ENCODE assay signal across 30 mouse cellular contexts in the genomic region with DNA sequence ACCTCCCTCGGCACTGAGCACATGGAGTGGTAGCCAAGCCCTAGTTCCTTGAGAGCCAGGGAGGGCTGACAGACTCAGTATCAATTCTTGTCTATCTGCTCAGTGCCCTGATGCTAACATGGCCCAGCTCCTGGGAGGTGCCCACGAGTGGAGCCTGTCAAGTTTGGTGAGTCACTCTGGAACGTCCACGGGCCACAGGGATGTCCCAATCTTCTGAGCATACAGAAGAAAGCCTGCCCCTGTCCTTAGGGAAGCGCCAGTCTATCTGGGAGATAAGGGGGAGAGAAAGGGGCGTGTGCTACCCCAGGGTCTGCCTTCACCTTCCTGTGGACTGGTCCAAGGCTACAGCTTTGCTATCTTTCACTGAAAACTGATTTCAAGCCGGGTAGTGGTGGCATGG. TPM values are rescaled to one million over a fixed set of nuclear protein-coding genes. Genes with fewer than 3 reads are reported as not detected.
DNase-seq lines count a peak whose midpoint lies in the region; ATAC-seq lines count a peak whose summit lies in the region.
"Had no signal": no experiment of that assay in that cellular context is flagged by ENCODE, and none has a peak within 500 bp of the region (broad histone marks: within the 10 kb centered on the region; RNA-seq: fewer than 3 reads in every experiment).

No protein-coding gene starts in this region.

- no peaks in the 10 kb centered on the region for H3K27me3 ChIP-seq in embryonic facial prominence, embryonic 13.5 days
- H3K27me3 ChIP-seq in embryonic facial prominence, embryonic 10.5 days (replicated peaks; ENCODE audit: low read depth, poor library complexity, severe bottlenecking) = no peaks in the 10 kb centered on the region
- no peaks in the 10 kb centered on the region for H3K27me3 ChIP-seq in heart, embryonic 13.5 days (replicated peaks)
- H3K27me3 ChIP-seq in liver, embryonic 13.5 days = no peaks in the 10 kb centered on the region
- H3K27me3 ChIP-seq in liver, embryonic 12.5 days (replicated peaks) = no peaks in the 10 kb centered on the region
- H3K27me3 ChIP-seq in limb, embryonic 13.5 days = no peaks in the 10 kb centered on the region
- H3K27me3 ChIP-seq: hindbrain, embryonic 12.5 days; intestine, embryonic 15.5 days; limb, embryonic 15.5 days; neural tube, embryonic 12.5 days had no signal

- H3K4me1 ChIP-seq in embryonic facial prominence, embryonic 13.5 days = peaks cover 99% of the 10 kb centered on the region
- peaks cover 99% of the 10 kb centered on the region for H3K4me1 ChIP-seq in embryonic facial prominence, embryonic 10.5 days
- H3K4me1 ChIP-seq in heart, embryonic 13.5 days = peaks cover 100% of the 10 kb centered on the region
- H3K4me1 ChIP-seq in liver, embryonic 13.5 days (replicated peaks) = peaks cover 87% of the 10 kb centered on the region
- peaks cover 83% of the 10 kb centered on the region for H3K4me1 ChIP-seq in liver, embryonic 12.5 days
- H3K4me1 ChIP-seq in limb, embryonic 13.5 days = peaks cover 97% of the 10 kb centered on the region

- ATAC-seq in embryonic facial prominence, embryonic 13.5 days (ENCODE audit: insufficient number of reproducible peaks, insufficient read depth, low FRiP score, low TSS enrichment, low read depth) = no peak
- ATAC-seq in heart, embryonic 13.5 days (ENCODE audit: extremely low read depth, insufficient number of reproducible peaks, low FRiP score, low TSS enrichment) = no peak
- ATAC-seq in liver, embryonic 13.5 days (ENCODE audit: low read depth) = no peak
- no peak for ATAC-seq in liver, embryonic 12.5 days
- no peak for ATAC-seq in limb, embryonic 13.5 days (ENCODE audit: low FRiP score, low read depth)
- ATAC-seq: activated CD4-positive, CD25-positive, alpha-beta regulatory T cell, adult 4 months; CD4-positive, CD25-positive, alpha-beta regulatory T cell, adult 4 months; forebrain, embryonic 16.5 days; hindbrain, postnatal 0 days; intestine, embryonic 15.5 days; midbrain, embryonic 16.5 days had no signal

- DNase-seq in embryonic facial prominence, embryonic 10.5 days (ENCODE audit: low spot score) = no peak
- no peak for DNase-seq in heart, postnatal 4 days
- DNase-seq in liver, embryonic 13.5 days = no peak
- DNase-seq in urinary bladder, postnatal 36 days (ENCODE audit: low spot score in 2 of 2) = no peak
- DNase-seq: adrenal gland, adult 8-10 months; cerebellum, postnatal 10 days; kidney, adult 2 months; kidney, postnatal 36 days; lung, postnatal 36 days; right cerebral cortex, adult 18-20 months; thymus, adult 18-20 months; thymus, postnatal 25 days had no signal

- peak overlapping the region; percentile 51 for H3K27ac ChIP-seq in embryonic facial prominence, embryonic 13.5 days
- no peak overlapping the region for H3K27ac ChIP-seq in embryonic facial prominence, embryonic 10.5 days (replicated peaks)
- peak overlapping the region; percentile 95 for H3K27ac ChIP-seq in heart, embryonic 13.5 days (replicated peaks)
- H3K27ac ChIP-seq in liver, embryonic 13.5 days = peak overlapping the region; percentile 50; the same call in 1 of the 2 replicates
- H3K27ac ChIP-seq in liver, embryonic 12.5 days = no peak overlapping the region
- H3K27ac ChIP-seq in limb, embryonic 13.5 days = peak overlapping the region; percentile 92
- H3K27ac ChIP-seq: hindbrain, embryonic 12.5 days; hindbrain, postnatal 0 days; intestine, embryonic 15.5 days; layer of hippocampus, adult 2 months; left cerebral cortex, adult 2 months; neural tube, embryonic 12.5 days; stomach, postnatal 0 days had no signal

- H3K9me3 ChIP-seq in embryonic facial prominence, embryonic 13.5 days = no peaks in the 10 kb centered on the region
- H3K9me3 ChIP-seq in embryonic facial prominence, embryonic 10.5 days = no peaks in the 10 kb centered on the region
- no peaks in the 10 kb centered on the region for H3K9me3 ChIP-seq in heart, embryonic 13.5 days
- no peaks in the 10 kb centered on the region for H3K9me3 ChIP-seq in liver, embryonic 13.5 days (replicated peaks)
- H3K9me3 ChIP-seq in liver, embryonic 12.5 days (replicated peaks) = no peaks in the 10 kb centered on the region
- no peaks in the 10 kb centered on the region for H3K9me3 ChIP-seq in limb, embryonic 13.5 days
- H3K9me3 ChIP-seq: hindbrain, embryonic 12.5 days; intestine, embryonic 15.5 days; limb, embryonic 15.5 days; neural tube, embryonic 12.5 days had no signal

- H3K4me3 ChIP-seq in embryonic facial prominence, embryonic 13.5 days = no peak overlapping the region
- H3K4me3 ChIP-seq in embryonic facial prominence, embryonic 10.5 days = no peak overlapping the region
- no peak overlapping the region for H3K4me3 ChIP-seq in heart, embryonic 13.5 days
- H3K4me3 ChIP-seq in liver, embryonic 13.5 days (replicated peaks) = no peak overlapping the region
- no peak overlapping the region for H3K4me3 ChIP-seq in liver, embryonic 12.5 days
- H3K4me3 ChIP-seq in limb, embryonic 13.5 days = no peak overlapping the region
- H3K4me3 ChIP-seq: hindbrain, embryonic 12.5 days; intestine, embryonic 15.5 days; layer of hippocampus, adult 2 months; left cerebral cortex, adult 2 months; limb, embryonic 15.5 days; myocyte; neural tube, embryonic 12.5 days had no signal

- no peak overlapping the region for H3K4me2 ChIP-seq in embryonic facial prominence, embryonic 13.5 days
- H3K4me2 ChIP-seq in heart, embryonic 13.5 days = no peak overlapping the region
- H3K4me2 ChIP-seq in liver, embryonic 13.5 days = no peak overlapping the region
- H3K4me2 ChIP-seq in liver, embryonic 12.5 days = no peak overlapping the region
- H3K4me2 ChIP-seq in limb, embryonic 13.5 days (replicated peaks) = no peak overlapping the region
- H3K4me2 ChIP-seq: hindbrain, embryonic 12.5 days; intestine, embryonic 15.5 days; limb, embryonic 15.5 days; midbrain, embryonic 11.5 days; neural tube, embryonic 12.5 days had no signal

- 78% methylated on average over 7 of the region's 7 CpGs for WGBS in embryonic facial prominence, embryonic 13.5 days
- WGBS in embryonic facial prominence, embryonic 10.5 days = 76% methylated on average over 7 of the region's 7 CpGs
- WGBS in heart, embryonic 13.5 days = 17% methylated on average over 7 of the region's 7 CpGs
- WGBS in liver, embryonic 13.5 days (ENCODE audit: insufficient replicate concordance) = 31% methylated on average over 7 of the region's 7 CpGs
- WGBS in liver, embryonic 12.5 days (ENCODE audit: insufficient replicate concordance) = 35% methylated on average over 7 of the region's 7 CpGs
- WGBS in limb, embryonic 13.5 days = 72% methylated on average over 7 of the region's 7 CpGs

- H3K36me3 ChIP-seq in embryonic facial prominence, embryonic 13.5 days = peaks cover 14% of the 10 kb centered on the region
- H3K36me3 ChIP-seq in embryonic facial prominence, embryonic 10.5 days (replicated peaks) = peaks cover 30% of the 10 kb centered on the region
- H3K36me3 ChIP-seq in heart, embryonic 13.5 days = peaks cover 29% of the 10 kb centered on the region
- no peaks in the 10 kb centered on the region for H3K36me3 ChIP-seq in liver, embryonic 13.5 days
- H3K36me3 ChIP-seq in liver, embryonic 12.5 days = no peaks in the 10 kb centered on the region
- H3K36me3 ChIP-seq in limb, embryonic 13.5 days = peaks cover 16% of the 10 kb centered on the region
- H3K36me3 ChIP-seq: hindbrain, embryonic 12.5 days; intestine, embryonic 15.5 days; neural tube, embryonic 12.5 days had no signal

- H3K9ac ChIP-seq in embryonic facial prominence, embryonic 13.5 days = no peak overlapping the region
- H3K9ac ChIP-seq in heart, embryonic 13.5 days = peak overlapping the region; percentile 61; the same call in 1 of the 2 replicates
- no peak overlapping the region for H3K9ac ChIP-seq in liver, embryonic 13.5 days
- no peak overlapping the region for H3K9ac ChIP-seq in liver, embryonic 12.5 days
- H3K9ac ChIP-seq in limb, embryonic 13.5 days = no peak overlapping the region
- H3K9ac ChIP-seq: hindbrain, embryonic 12.5 days; intestine, embryonic 15.5 days; limb, embryonic 15.5 days; neural tube, embryonic 12.5 days had no signal

RNA-seq across cellular contexts. Expression of gene Smad6, which starts 43.2 kb away (rescaled TPM):
- polyA plus RNA-seq in embryonic facial prominence, embryonic 13.5 days (2015; fragmentation: Nextera tagmentation; extraction: Ambion mirVana) = 16.7 and 17.4 TPM in 2 replicates
- 7.2 and 7.3 TPM in 2 replicates for polyA plus RNA-seq in embryonic facial prominence, embryonic 10.5 days (2016; fragmentation: Nextera tagmentation; extraction: Ambion mirVana)
- 18.5 and 19.3 TPM in 2 replicates for polyA plus RNA-seq in heart, embryonic 13.5 days (2015; fragmentation: Nextera tagmentation; extraction: Ambion mirVana)
- total RNA-seq in heart, postnatal 4 days (2021) = 10 to 100 TPM; 18.5 to 20.1 TPM
- 2.5 and 2.8 TPM in 2 replicates for polyA plus RNA-seq in liver, embryonic 13.5 days (2015; fragmentation: Nextera tagmentation; extraction: Ambion mirVana)
- polyA plus RNA-seq in liver, embryonic 12.5 days (2016; fragmentation: Nextera tagmentation; extraction: Ambion mirVana) = 11.7 and 12.9 TPM in 2 replicates
- polyA plus RNA-seq in limb, embryonic 13.5 days (2015; fragmentation: Nextera tagmentation; extraction: Ambion mirVana) = 10.8 and 11.0 TPM in 2 replicates
- polyA plus RNA-seq: activated CD4-positive, CD25-positive, alpha-beta regulatory T cell, adult 4 months had no signal

Comparison
In these comparisons a context has a peak if more than half of its experiments do, and no peak if none do; other contexts are left out.
1. H3K27ac ChIP-seq: peak in embryonic facial prominence, embryonic 13.5 days (single experiment), heart, embryonic 13.5 days (single experiment), liver, embryonic 13.5 days (single experiment) and limb, embryonic 13.5 days (single experiment); none in embryonic facial prominence, embryonic 10.5 days (single experiment) and liver, embryonic 12.5 days (single experiment).